Mouse (Mus musculus): ENCODE measurements around the gene Fbxo48. TPM values are rescaled to one million over a fixed set of nuclear protein-coding genes. Genes with fewer than 3 reads are reported as not detected.

Fbxo48 gene
- polyA plus RNA-seq, 1 experiment from 2014 or later, result 1.6 TPM

GRCm38 (mm10) chr11:16943016-16943415 lies 8.2 kb upstream of the Fbxo48 start:
- no peak for DNase-seq (ENCODE audit: low spot score)
- Histone ChIP-seq H3K4me3 (no peak overlapping the region), H3K27ac (no peak overlapping the region), H3K36me3 (no peaks in the 10 kb centered on the region), H3K4me1 (no peaks in the 10 kb centered on the region), H3K27me3 (ENCODE audit: low read depth, poor library complexity, severe bottlenecking) (no peaks in the 10 kb centered on the region), H3K9me3 (replicated peaks) (no peaks in the 10 kb centered on the region)
- WGBS, result 86% methylated on average over 4 of the region's 4 CpGs

GRCm38 (mm10) chr11:16948756-16949155 lies 2.4 kb upstream of the Fbxo48 start:
- Histone ChIP-seq H3K4me3 (no peak overlapping the region), H3K9me3 (replicated peaks) (no peaks in the 10 kb centered on the region), H3K27me3 (ENCODE audit: low read depth, poor library complexity, severe bottlenecking) (no peaks in the 10 kb centered on the region), H3K36me3 (no peaks in the 10 kb centered on the region), H3K4me1 (no peaks in the 10 kb centered on the region; the same call in 1 of the 2 replicates), H3K27ac (no peak overlapping the region)
- 39% methylated on average over 1 of the region's 1 CpGs for WGBS
- DNase-seq (ENCODE audit: low spot score), result no peak

GRCm38 (mm10) chr11:16950226-16950975 lies 774 bp upstream of the Fbxo48 start:
- Histone ChIP-seq H3K27ac (peak overlapping the region; percentile 86), H3K27me3 (ENCODE audit: low read depth, poor library complexity, severe bottlenecking) (no peaks in the 10 kb centered on the region), H3K36me3 (no peaks in the 10 kb centered on the region), H3K4me3 (peak overlapping the region; percentile 62), H3K9me3 (replicated peaks) (no peaks in the 10 kb centered on the region), H3K4me1 (no peaks in the 10 kb centered on the region; the same call in 1 of the 2 replicates)
- WGBS, result 57% methylated on average over 13 of the region's 13 CpGs
- no peak for DNase-seq (ENCODE audit: low spot score)

- H3K9me3 ChIP-seq (replicated peaks), result no peaks in the 10 kb centered on the region
Measured at GRCm38 (mm10) chr11:16951761-16952010, 511 bp downstream of the Fbxo48 start.

GRCm38 (mm10) chr11:16956115-16956862 lies 5.1 kb downstream of the Fbxo48 start:
- Histone ChIP-seq H3K4me1 (no peaks in the 10 kb centered on the region; the same call in 1 of the 2 replicates), H3K27ac (no peak overlapping the region), H3K4me3 (no peak overlapping the region), H3K27me3 (ENCODE audit: low read depth, poor library complexity, severe bottlenecking) (no peaks in the 10 kb centered on the region), H3K36me3 (peaks cover 8% of the 10 kb centered on the region), H3K9me3 (replicated peaks) (no peaks in the 10 kb centered on the region)
- no peak for DNase-seq (ENCODE audit: low spot score)
- 94% methylated on average over 6 of the region's 6 CpGs for WGBS

More at GRCm38 (mm10) chr11:16951761-16952010, 511 bp downstream of the Fbxo48 start:
- Histone ChIP-seq H3K36me3 (peaks cover 4% of the 10 kb centered on the region), H3K27me3 (ENCODE audit: low read depth, poor library complexity, severe bottlenecking) (no peaks in the 10 kb centered on the region), H3K4me1 (no peaks in the 10 kb centered on the region; the same call in 1 of the 2 replicates), H3K27ac (peak overlapping the region; percentile 86), H3K4me3 (peak overlapping the region; percentile 62)
- 10% methylated on average over 9 of the region's 9 CpGs for WGBS
- DNase-seq (ENCODE audit: low spot score), result no peak

- H3K27ac ChIP-seq, result no peak overlapping the region
- no peaks in the 10 kb centered on the region for H3K27me3 ChIP-seq (ENCODE audit: low read depth, poor library complexity, severe bottlenecking)
- H3K4me1 ChIP-seq, result no peaks in the 10 kb centered on the region
- H3K4me3 ChIP-seq, result no peak overlapping the region
- H3K9me3 ChIP-seq (replicated peaks), result no peaks in the 10 kb centered on the region
- WGBS, result 96% methylated on average over 6 of the region's 6 CpGs
- H3K36me3 ChIP-seq, result peaks cover 8% of the 10 kb centered on the region
- no peak for DNase-seq (ENCODE audit: low spot score)
Measured at GRCm38 (mm10) chr11:16957030-16957429, 5.9 kb downstream of the Fbxo48 start.

GRCm38 (mm10) chr11:16958520-16958919 lies 7.3 kb downstream of the Fbxo48 start:
- no peaks in the 10 kb centered on the region for H3K4me1 ChIP-seq
- DNase-seq (ENCODE audit: low spot score), result no peak
- no peaks in the 10 kb centered on the region for H3K9me3 ChIP-seq (replicated peaks)
- no peak overlapping the region for H3K4me3 ChIP-seq
- H3K27me3 ChIP-seq (ENCODE audit: low read depth, poor library complexity, severe bottlenecking), result no peaks in the 10 kb centered on the region
- no peak overlapping the region for H3K27ac ChIP-seq
- H3K36me3 ChIP-seq, result peaks cover 8% of the 10 kb centered on the region
- WGBS, result 93% methylated on average over 1 of the region's 1 CpGs

GRCm38 (mm10) chr11:16967806-16968205 lies 16.6 kb downstream of the Fbxo48 start:
- 50% methylated on average over 2 of the region's 2 CpGs for WGBS
- H3K27me3 ChIP-seq (ENCODE audit: low read depth, poor library complexity, severe bottlenecking), result no peaks in the 10 kb centered on the region
- H3K9me3 ChIP-seq (replicated peaks), result no peaks in the 10 kb centered on the region
- no peaks in the 10 kb centered on the region for H3K36me3 ChIP-seq
- DNase-seq (ENCODE audit: low spot score), result no peak
- H3K4me3 ChIP-seq, result no peak overlapping the region
- H3K27ac ChIP-seq, result no peak overlapping the region
- H3K4me1 ChIP-seq, result no peaks in the 10 kb centered on the region

- 84% methylated on average over 2 of the region's 2 CpGs for WGBS
Measured at GRCm38 (mm10) chr11:16969650-16970049, 18.5 kb downstream of the Fbxo48 start.

GRCm38 (mm10) chr11:16972027-16972426 lies 20.9 kb downstream of the Fbxo48 start:
- 84% methylated on average over 3 of the region's 3 CpGs for WGBS
- H3K4me1 ChIP-seq, result no peaks in the 10 kb centered on the region

More at GRCm38 (mm10) chr11:16969650-16970049, 18.5 kb downstream of the Fbxo48 start:
- no peak overlapping the region for H3K4me3 ChIP-seq
- H3K4me1 ChIP-seq, result no peaks in the 10 kb centered on the region
- H3K27ac ChIP-seq, result no peak overlapping the region
- no peaks in the 10 kb centered on the region for H3K27me3 ChIP-seq (ENCODE audit: low read depth, poor library complexity, severe bottlenecking)
- DNase-seq (ENCODE audit: low spot score), result no peak
- H3K9me3 ChIP-seq (replicated peaks), result no peaks in the 10 kb centered on the region
- H3K36me3 ChIP-seq, result no peaks in the 10 kb centered on the region

GRCm38 (mm10) chr11:16973086-16973485 lies 21.9 kb downstream of the Fbxo48 start:
- Histone ChIP-seq H3K4me1 (no peaks in the 10 kb centered on the region), H3K36me3 (no peaks in the 10 kb centered on the region), H3K27ac (no peak overlapping the region), H3K4me3 (no peak overlapping the region), H3K9me3 (replicated peaks) (no peaks in the 10 kb centered on the region), H3K27me3 (ENCODE audit: low read depth, poor library complexity, severe bottlenecking) (no peaks in the 10 kb centered on the region)
- DNase-seq (ENCODE audit: low spot score), result no peak
- 82% methylated on average over 1 of the region's 1 CpGs for WGBS

More at GRCm38 (mm10) chr11:16972027-16972426, 20.9 kb downstream of the Fbxo48 start:
- H3K9me3 ChIP-seq (replicated peaks), result no peaks in the 10 kb centered on the region
- H3K27me3 ChIP-seq (ENCODE audit: low read depth, poor library complexity, severe bottlenecking), result no peaks in the 10 kb centered on the region
- no peak overlapping the region for H3K4me3 ChIP-seq
- no peak overlapping the region for H3K27ac ChIP-seq
- H3K36me3 ChIP-seq, result no peaks in the 10 kb centered on the region
- no peak for DNase-seq (ENCODE audit: low spot score)

GRCm38 (mm10) chr11:16976937-16977336 lies 25.8 kb downstream of the Fbxo48 start:
- H3K9me3 ChIP-seq (replicated peaks), result no peaks in the 10 kb centered on the region

GRCm38 (mm10) chr11:16977611-16978010 lies 26.4 kb downstream of the Fbxo48 start:
- Histone ChIP-seq H3K27ac (no peak overlapping the region), H3K9me3 (replicated peaks) (no peaks in the 10 kb centered on the region), H3K36me3 (no peaks in the 10 kb centered on the region), H3K27me3 (ENCODE audit: low read depth, poor library complexity, severe bottlenecking) (no peaks in the 10 kb centered on the region), H3K4me3 (no peak overlapping the region), H3K4me1 (no peaks in the 10 kb centered on the region)
- DNase-seq (ENCODE audit: low spot score), result no peak
- WGBS, result 75% methylated on average over 2 of the region's 2 CpGs

More at GRCm38 (mm10) chr11:16976937-16977336, 25.8 kb downstream of the Fbxo48 start:
- Histone ChIP-seq H3K27me3 (ENCODE audit: low read depth, poor library complexity, severe bottlenecking) (no peaks in the 10 kb centered on the region), H3K27ac (no peak overlapping the region), H3K36me3 (no peaks in the 10 kb centered on the region), H3K4me3 (no peak overlapping the region), H3K4me1 (no peaks in the 10 kb centered on the region)
- no peak for DNase-seq (ENCODE audit: low spot score)
- 83% methylated on average over 4 of the region's 4 CpGs for WGBS

Data from limb, embryonic 10.5 days (tissue).